Mouse (Mus musculus) cortical plate, adult 2 months (tissue): ENCODE results near the gene Tnik.

Experiments
- CTCF ChIP-seq: fragments of 200-500 bp; IDR thresholded peaks from 2 replicates; pipeline ENCODE4 v1.5.1; 2011; ENCODE audit warnings: mild to moderate bottlenecking, control low read depth, low read length; ENCODE audit not compliant: insufficient read depth; ENCODE audit errors: extremely low read depth
- POLR2A ChIP-seq: fragments of 200-500 bp; IDR thresholded peaks from 2 replicates; pipeline ENCODE4 v1.6.1; 2011; ENCODE audit warnings: mild to moderate bottlenecking, low read length, control low read depth; ENCODE audit not compliant: insufficient read depth; ENCODE audit errors: extremely low read depth

- TF ChIP-seq POLR2A = no peak
- no peak for TF ChIP-seq CTCF
Measured at GRCm38 (mm10) chr3:28706736-28707135, 443.7 kb downstream of the Tnik start.
